Mouse (Mus musculus): ENCODE data around the gene Med25.

GRCm38 (mm10) chr7:44877833-44878232 lies 14.7 kb downstream of the Med25 start:
- TF ChIP-seq CTCF (IDR thresholded peaks at IDR 0.05; ENCODE audit: low read depth) (no peak), EP300 (IDR thresholded peaks at IDR 0.05; ENCODE audit: low read depth) (no peak)

Measured in liver, postnatal 0 days (tissue).